Mouse (Mus musculus) small intestine, adult 2 months (tissue): ENCODE data around the gene Rbfox1. TPM values are rescaled to one million over a fixed set of nuclear protein-coding genes. Genes with fewer than 3 reads are reported as not detected.

Experiments
- H3K27ac ChIP-seq: fragments of 200-500 bp; 2 replicates; pipeline ENCODE4 v1.5.1; 2012; ENCODE audit warnings: low read depth, low read length, control low read depth, inconsistent platforms; ENCODE audit not compliant: insufficient read depth
- H3K27me3 ChIP-seq: fragments of 200-500 bp; 2 replicates; pipeline ENCODE4 v1.6.1; 2012; ENCODE audit warnings: mild to moderate bottlenecking, moderate library complexity, low read length, inconsistent platforms; ENCODE audit not compliant: control insufficient read depth, insufficient read depth
- H3K36me3 ChIP-seq: fragments of 200-500 bp; 2 replicates; pipeline ENCODE4 v1.6.1; 2012; ENCODE audit warnings: mild to moderate bottlenecking, low read length, control low read depth, inconsistent platforms; ENCODE audit not compliant: control insufficient read depth, insufficient read depth
- H3K4me1 ChIP-seq: fragments of 200-500 bp; 2 replicates; pipeline ENCODE4 v1.6.1; 2012; ENCODE audit warnings: low read length, inconsistent platforms, mixed read lengths; ENCODE audit not compliant: control insufficient read depth, insufficient read depth, insufficient read length
- H3K4me3 ChIP-seq: fragments of 200-500 bp; 2 replicates; pipeline ENCODE4 v1.5.1; 2012; ENCODE audit warnings: low read depth, mild to moderate bottlenecking, control low read depth, inconsistent platforms, low read length, moderate library complexity
- CTCF ChIP-seq: fragments of 200-500 bp; IDR thresholded peaks from 2 replicates; pipeline ENCODE4 v1.5.1; 2012; ENCODE audit warnings: low read depth, mild to moderate bottlenecking, control low read depth, inconsistent platforms, low read length, moderate library complexity, mixed read lengths; ENCODE audit not compliant: insufficient replicate concordance, insufficient read length; ENCODE audit errors: extremely low read depth
- POLR2A ChIP-seq: fragments of 200-500 bp; IDR thresholded peaks from 2 replicates; pipeline ENCODE4 v1.6.1; 2012; ENCODE audit warnings: low read depth, mild to moderate bottlenecking, control low read depth, inconsistent platforms, low read length, moderate library complexity
- whole genome bisulfite sequencing: fragments of 180-500 bp; shearing (Covaris S2); methylation state at CpG from one replicate; pipeline ENCODE4 v1.1.7; 2018; 5-methylcytosine and 5-hydroxymethylcytosine counted together
- polyA plus RNA-seq: library from polyadenylated mRNA; depleted of rRNA; stranded (reverse); fragments of >200 nt; gene quantifications from 2 replicates; pipeline ENCODE4 v1.2.3, GENCODE M21; 2012

The Rbfox1 gene
- polyA plus RNA-seq, 1 experiment = 0.72 TPM

DNA sequence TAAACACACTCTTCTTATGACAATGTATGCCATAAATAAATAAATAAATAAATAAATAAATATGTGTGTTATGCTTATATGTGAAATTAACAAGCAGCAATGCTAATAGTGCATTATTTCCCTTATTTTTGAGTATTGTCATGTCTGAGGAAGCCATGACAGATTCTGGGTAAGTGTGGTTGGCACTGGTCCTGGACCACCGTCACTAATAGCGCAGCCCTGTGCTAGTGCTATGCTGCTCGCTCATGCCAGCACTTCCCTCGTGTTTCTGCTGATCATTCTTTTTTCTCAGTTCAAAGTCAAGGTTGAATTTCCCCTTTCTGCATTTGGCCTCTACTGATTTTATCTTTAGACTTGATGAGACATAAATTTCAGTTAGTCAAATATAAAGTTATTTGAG lies 398.3 kb downstream of the Rbfox1 start:
- H3K4me3 ChIP-seq = no peak overlapping the region
- no peaks in the 10 kb centered on the region for H3K36me3 ChIP-seq
- H3K27ac ChIP-seq = no peak overlapping the region
- WGBS = 81% methylated on average over 4 of the region's 4 CpGs
- TF ChIP-seq POLR2A (no peak), CTCF (no peak)
- H3K4me1 ChIP-seq = no peaks in the 10 kb centered on the region
- H3K27me3 ChIP-seq = no peaks in the 10 kb centered on the region

- Histone ChIP-seq H3K4me3 (no peak overlapping the region), H3K27ac (no peak overlapping the region), H3K36me3 (no peaks in the 10 kb centered on the region), H3K27me3 (no peaks in the 10 kb centered on the region), H3K4me1 (no peaks in the 10 kb centered on the region)
- 54% methylated on average over 4 of the region's 4 CpGs for WGBS
- no peak for TF ChIP-seq CTCF
- TF ChIP-seq POLR2A = no peak
These were observed 399.2 kb downstream of the Rbfox1 start for GRCm38 (mm10) chr16:6284317-6284716.

DNA sequence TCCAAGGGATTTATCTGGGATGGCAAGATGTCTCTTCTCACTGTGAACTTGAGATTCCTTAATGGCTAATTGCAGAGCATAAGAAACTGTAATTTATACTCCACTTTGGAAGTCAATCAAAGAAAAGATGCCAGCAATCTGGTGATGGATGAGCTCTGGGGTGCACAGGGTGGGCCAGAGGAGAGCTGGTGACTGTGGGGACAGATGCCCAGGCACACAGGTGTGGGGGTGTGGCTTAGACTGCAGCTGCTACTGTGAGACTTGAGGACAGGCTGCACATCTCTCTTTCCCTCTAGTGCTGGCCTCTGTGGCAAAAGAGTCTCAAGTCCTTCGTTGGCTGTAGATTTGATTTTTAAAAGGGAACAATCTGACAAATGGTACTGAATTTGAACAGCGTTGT lies 402.5 kb downstream of the Rbfox1 start:
- Histone ChIP-seq H3K36me3 (no peaks in the 10 kb centered on the region), H3K4me3 (no peak overlapping the region), H3K4me1 (no peaks in the 10 kb centered on the region), H3K27ac (no peak overlapping the region), H3K27me3 (no peaks in the 10 kb centered on the region)
- no peak for TF ChIP-seq POLR2A
- no peak for TF ChIP-seq CTCF
- 60% methylated on average over 2 of the region's 2 CpGs for WGBS

GRCm38 (mm10) chr16:6300112-6300511 lies 415.0 kb downstream of the Rbfox1 start:
- Histone ChIP-seq H3K36me3 (no peaks in the 10 kb centered on the region), H3K27ac (no peak overlapping the region), H3K27me3 (no peaks in the 10 kb centered on the region), H3K4me1 (no peaks in the 10 kb centered on the region), H3K4me3 (no peak overlapping the region)
- TF ChIP-seq POLR2A (no peak), CTCF (no peak)
- WGBS = 72% methylated on average over 5 of the region's 5 CpGs

- 48% methylated on average over 1 of the region's 1 CpGs for WGBS
- TF ChIP-seq POLR2A (no peak), CTCF (no peak)
- Histone ChIP-seq H3K4me1 (no peaks in the 10 kb centered on the region), H3K36me3 (no peaks in the 10 kb centered on the region), H3K4me3 (no peak overlapping the region), H3K27me3 (no peaks in the 10 kb centered on the region), H3K27ac (no peak overlapping the region)
These were observed 417.9 kb downstream of the Rbfox1 start for GRCm38 (mm10) chr16:6303082-6303481.

DNA sequence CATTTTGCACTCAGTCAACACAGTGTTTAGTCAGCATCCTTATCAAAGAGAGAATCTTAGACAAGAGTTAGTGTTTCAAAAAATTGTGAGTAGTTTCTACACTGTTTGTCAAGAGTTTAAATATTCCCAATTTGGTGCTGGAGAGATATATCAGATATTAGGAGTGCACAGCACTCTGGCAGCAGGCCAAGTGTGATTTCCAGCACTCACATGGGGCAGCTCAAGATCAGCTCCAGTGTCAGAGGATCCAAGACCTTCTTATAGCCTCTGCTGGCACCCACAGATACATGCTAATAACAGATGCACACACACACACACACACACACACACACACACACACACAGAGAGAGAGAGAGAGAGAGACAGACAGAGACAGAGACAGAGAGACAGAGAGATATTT lies 424.8 kb downstream of the Rbfox1 start:
- H3K27ac ChIP-seq = no peak overlapping the region
- no peaks in the 10 kb centered on the region for H3K36me3 ChIP-seq
- TF ChIP-seq CTCF = no peak
- no peak for TF ChIP-seq POLR2A
- no peak overlapping the region for H3K4me3 ChIP-seq
- no peaks in the 10 kb centered on the region for H3K4me1 ChIP-seq
- no peaks in the 10 kb centered on the region for H3K27me3 ChIP-seq

DNA sequence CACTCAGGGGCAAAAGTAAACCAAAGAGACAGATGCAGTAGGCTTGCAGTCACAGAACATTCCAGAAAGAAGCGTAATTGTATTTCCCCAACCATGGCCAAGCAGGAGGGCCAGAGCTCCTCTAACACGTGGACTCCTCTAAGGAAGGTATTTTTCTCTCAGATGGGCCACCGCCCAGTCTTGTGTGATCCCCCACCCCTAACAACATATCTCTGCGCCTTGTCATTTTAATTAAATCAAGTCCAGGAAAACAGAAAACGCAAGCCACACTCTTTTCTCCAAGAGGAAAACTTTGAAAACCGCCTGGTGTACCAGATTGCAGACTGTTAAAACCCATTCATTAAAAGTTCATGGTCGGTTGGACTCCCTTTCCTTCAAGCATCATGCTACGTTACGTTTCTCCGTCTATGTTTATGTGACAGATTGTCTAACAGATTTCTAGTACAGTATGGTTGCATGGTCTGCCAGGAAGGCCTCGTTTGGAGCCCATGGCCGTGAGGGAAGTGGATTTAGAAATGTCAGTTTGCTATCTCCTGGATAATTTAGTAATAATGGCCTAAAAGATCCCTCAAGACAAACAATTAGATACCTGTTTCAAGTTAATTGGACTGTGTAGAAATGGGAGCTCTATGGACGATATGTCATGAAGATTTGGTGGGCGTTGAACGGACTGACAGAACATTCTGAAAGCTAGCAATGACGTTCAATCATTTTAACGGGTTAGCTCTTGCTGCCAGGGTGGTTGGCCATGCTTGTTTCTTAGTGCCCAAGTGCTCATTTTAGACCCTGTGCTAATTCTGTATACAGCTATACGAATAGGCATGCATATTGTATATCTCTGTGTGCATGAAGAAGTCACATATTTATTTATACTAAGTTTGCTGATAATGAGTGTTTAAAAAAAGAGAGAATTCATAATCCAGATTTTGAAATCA lies 425.9 kb downstream of the Rbfox1 start:
- Histone ChIP-seq H3K27me3 (no peaks in the 10 kb centered on the region), H3K4me1 (no peaks in the 10 kb centered on the region), H3K4me3 (no peak overlapping the region), H3K36me3 (no peaks in the 10 kb centered on the region), H3K27ac (no peak overlapping the region)
- WGBS = 83% methylated on average over 18 of the region's 18 CpGs
- TF ChIP-seq POLR2A (no peak), CTCF (no peak)
